Mouse (Mus musculus): Measurements from ENCODE around the gene Dcun1d1.

GRCm38 (mm10) chr3:35918229-35918628, 19.0 kb downstream of the Dcun1d1 start:
- TF ChIP-seq CTCF (conservative IDR thresholded peaks at IDR 0.05; ENCODE audit: low read length) (no peak), NANOG (IDR thresholded peaks at IDR 0.05; ENCODE audit: borderline replicate concordance, low read length) (no peak), POU5F1 (IDR thresholded peaks at IDR 0.05; ENCODE audit: borderline replicate concordance, low read length) (no peak)
